Mouse (Mus musculus) neutrophil, adult 5-6 weeks (primary cell): ENCODE results near the gene Cyth1. TPM values are rescaled to one million over a fixed set of nuclear protein-coding genes. Genes with fewer than 3 reads are reported as not detected.
A peak's percentile ranks its signal among the peaks of the same experiment; 100 is the strongest.

Experiments
- ATAC-seq: fragments of 151-379, 151-347 bp; 2 replicates; pipeline ENCODE4 v1.8.0; 2017; ENCODE audit warnings: mild to moderate bottlenecking, moderate TSS enrichment; ENCODE audit not compliant: insufficient number of reproducible peaks, poor library complexity, low FRiP score, severe bottlenecking; ENCODE audit errors: extremely low read depth
- total RNA-seq: library from RNA; stranded (forward); fragments of 200-1000 nt; gene quantifications from 2 replicates; pipeline ENCODE4 v1.2.3, GENCODE M21; 2017

The Cyth1 gene
- total RNA-seq, 1 experiment from 2014 or later, result 192 TPM

DNA sequence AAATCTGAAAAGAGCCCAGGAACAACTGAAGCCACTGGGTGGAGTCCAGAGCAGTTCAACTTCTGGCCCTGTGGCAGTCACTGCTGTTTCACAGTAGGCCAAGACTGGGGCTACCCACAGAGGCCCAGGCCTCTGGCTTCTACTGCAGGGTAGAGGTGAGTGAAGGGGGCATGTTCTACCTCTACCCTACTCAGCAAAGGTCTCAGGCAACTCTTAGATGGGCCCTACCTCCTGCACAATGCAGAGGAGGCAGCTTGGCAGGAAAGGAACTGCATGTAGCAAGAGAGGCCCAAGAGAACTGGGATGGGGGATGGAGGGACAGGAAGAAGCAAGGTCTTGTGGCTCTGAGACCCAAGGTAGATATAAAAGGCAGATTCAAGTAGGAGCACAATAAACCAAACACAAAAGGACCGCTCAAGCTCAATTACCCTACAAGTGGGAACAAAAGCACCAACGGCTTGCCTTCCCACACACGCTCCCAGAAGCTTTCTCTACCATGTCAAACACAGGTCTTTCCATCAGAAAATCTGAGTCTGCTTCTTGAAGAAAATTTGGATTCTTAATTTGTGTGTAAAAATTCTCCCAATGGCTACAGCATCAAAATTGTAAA lies 40.9 kb downstream of the Cyth1 start:
- no peak for ATAC-seq

DNA sequence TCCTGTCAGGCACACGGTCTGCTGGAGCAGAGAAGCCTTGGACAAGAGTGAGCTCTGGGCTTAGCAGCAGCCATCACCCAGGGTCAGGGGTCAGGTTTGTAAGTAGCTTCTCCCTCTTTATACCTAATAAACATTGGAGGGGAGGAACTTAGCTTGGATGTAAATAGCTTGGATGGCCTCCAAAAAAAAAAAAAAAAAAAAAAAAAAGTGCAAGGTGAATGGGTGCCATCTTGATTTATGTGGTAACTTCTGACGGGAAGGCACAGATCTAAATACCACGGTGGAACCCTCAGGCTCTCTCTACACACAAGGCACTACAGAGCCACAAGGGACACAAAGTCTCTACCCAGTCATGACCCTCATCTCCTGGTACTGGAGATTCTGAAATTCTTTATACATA lies 42.1 kb downstream of the Cyth1 start:
- no peak for ATAC-seq

DNA sequence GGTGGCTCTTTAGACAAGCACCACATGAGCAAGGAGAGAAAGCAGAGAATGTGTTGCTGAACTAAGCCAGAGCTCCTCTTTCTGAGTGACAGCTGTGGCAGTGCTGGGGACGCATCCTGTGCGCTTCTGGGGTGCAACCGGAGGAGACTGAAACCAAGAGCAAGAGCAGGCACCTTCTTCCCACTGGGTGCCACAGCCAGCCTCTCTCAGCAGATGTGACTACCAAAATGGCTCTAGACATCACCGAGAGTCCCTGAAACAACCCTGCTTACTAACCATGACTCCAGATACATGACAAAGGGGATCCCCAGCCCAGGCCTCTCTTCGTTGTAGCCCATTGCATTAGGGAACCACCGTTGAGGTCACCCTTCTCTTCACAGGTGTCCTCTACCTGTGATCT lies 44.9 kb downstream of the Cyth1 start:
- ATAC-seq, result peak; percentile 14

DNA sequence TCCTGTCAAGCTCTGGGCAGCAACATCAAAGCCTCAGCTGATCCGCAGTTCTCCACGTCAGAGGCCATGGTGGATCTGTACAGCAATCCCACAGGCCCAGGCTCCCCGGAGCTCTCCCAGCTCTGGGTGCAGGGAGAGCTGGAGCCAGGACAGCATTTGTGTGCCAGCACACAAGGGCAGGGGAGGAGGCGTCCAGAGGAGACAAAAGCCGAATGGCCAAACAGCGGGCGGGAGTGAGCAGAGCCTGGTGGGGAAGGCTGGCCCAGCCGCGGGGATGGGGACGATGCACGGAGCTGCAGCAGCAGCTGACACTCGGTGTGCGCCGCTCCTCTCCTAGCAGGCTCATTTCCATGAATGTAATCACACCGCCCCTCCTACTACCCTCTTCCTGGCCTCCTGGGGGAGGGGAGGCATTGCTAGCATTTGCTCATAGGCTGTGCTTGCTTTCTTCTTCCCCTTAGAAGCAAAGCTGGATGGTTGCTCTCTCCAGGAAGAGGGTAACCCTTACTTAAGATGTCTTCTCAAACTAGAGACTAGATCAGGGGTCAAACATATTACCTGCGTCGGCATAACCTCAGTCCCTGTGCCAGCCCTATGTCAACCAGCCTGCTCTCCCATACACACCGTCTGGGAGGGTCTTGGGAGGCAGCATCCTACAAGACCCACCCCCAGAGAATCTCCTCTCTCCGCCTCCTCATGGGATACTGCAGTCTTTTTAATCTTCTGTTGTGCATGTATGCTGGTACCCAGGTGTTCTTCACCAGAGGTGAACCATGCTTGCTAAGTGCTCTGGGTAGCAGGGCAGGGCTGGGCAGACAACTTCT lies 45.8 kb downstream of the Cyth1 start:
- no peak for ATAC-seq

DNA sequence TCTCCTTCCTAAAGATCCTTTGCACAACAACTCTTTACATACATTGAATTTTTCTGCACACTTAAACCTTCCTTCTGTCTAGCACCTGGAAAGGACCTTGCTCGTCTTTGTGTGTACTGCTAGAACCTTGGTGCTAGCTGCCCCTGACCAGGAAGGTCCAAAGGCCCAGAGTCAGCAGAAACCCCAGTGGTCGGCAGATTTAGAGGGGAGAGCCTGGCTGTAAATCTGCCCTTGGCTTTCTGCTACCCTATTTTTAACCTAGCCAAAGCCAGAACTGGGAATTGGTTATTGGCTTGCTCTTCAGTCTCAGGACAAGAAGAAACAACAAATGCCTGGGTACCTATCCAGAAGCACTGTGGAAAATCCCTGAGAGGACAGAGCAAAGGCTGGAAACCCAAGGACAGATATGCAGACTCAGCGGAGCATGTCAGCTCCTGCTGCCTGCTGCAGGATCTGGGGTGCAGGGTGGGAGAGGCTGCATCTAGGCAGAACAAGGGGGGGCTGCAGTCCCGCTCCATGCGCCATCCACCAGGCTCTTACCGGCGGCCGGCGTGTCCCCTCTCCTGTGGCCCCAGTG lies 46.5 kb downstream of the Cyth1 start:
- no peak for ATAC-seq

DNA sequence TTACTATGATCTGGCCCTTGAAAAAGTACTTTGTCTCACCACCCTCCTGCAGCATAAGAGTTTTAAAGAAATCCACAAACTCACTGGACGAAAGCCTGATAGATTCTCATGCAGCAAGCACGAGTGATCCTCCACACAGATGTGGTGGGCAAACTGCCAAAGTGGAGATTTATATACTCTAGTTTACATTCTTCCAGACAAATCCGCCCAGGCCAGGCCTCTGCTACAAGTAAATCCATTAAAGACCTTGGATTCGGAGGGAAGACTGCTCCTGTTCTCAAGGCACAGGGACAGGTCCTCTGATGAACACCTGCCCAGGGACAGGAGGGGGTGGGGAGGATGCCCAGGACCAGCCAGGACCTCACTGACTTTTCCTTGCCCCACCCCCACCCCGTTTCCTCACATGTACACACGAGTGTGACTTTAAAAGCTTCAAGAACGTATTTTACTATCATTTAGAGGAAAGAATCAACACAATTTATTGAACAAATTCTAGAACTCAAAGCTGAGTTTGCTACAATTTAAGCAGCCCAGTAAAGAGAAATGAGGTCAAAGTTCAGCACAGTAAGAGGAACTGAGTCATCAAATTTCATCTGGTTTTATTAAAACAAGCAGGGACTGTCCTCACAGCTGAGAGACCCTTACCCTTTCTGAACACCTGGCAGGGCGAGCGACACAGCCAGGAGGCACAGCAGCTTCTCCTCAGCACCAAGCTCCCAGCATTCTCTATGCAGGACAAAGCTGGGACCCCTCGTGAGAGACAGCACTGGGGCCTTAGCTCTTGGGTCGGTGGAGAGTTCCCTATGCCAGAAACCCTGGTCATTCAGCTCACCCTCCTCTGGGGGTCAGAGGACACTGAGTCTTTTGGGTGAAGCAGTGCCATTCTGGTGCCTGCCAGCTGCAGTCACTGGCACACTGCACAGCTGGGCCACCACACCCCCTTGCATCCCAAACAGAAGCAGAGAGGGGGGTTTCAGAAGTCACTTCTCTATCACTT lies 47.3 kb downstream of the Cyth1 start:
- ATAC-seq, result no peak

DNA sequence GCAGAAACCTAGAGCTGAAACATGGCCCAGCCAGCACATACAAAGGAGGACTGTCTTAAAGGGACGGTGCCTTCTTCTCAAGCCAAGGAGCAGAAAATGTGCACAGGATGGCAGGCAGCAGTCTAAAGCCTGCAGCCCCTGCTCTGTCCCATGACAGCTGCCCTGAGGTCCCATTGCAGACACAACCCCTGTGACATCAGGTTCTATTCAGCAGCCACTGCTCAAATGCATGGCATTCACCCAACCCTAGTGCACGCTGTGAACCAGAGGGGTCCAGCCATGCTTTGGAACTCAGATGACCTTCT lies 50.1 kb downstream of the Cyth1 start:
- no peak for ATAC-seq

DNA sequence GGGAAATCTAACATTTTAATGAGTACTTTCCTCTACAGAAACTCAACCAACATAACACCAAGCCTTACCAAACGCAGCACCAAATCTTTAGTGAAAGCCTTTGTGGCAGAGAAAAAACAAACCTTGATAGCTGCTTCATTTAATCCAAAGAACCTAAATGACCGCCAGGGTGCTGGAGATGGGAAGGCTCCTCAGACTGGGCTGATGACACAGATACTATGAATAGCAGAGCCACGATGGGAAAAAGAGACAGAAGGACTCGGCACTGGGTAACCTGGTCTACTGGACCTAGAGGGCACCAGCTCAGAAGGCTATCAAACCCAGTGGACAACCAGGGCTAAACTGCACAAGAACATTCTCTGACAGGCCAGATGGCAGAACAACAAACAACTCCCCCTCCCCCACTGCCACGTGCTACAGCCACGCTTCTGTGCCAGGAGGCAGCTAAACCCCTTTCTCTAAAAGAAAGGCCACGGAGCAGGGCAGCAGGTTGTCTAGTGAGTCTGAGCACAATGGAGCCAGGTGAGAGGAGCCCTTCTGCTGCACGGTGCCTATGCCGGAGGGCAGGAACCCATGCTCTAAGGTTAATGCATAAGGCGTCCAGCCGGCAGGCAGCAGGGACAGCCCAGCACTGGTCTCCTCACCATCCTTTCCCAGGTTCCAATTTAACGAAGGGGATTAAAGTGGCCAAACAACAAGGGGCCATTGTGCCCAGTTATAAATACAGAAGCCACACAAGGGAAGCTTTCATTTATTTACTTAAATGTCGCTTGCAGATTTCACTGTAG lies 50.7 kb downstream of the Cyth1 start:
- no peak for ATAC-seq

DNA sequence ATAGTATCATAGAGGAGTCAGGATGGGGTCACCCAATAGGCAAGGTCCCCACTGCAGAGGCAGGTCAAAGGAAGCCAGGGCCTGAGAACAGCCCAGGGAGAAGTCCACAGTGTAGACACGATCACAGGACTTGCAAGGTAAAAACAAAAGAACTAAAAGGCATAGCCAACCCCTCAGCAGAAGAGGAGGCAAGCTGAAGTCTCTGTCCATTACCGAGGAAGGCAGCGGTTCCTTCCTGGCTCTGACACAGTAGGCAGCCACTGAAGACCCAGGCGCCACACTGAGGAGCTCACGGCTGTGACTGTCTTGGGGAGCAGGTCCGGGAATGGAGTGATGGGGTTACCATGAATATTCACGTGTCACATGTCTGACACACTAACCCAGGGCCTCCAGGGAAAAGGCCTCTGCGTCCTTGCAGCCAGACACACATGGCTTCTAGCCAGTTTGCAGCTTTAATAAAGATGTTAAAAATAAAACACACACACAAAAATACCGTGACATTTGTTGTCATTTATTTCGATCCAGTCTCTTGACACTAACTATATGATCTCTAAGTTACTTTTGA lies 51.5 kb downstream of the Cyth1 start:
- ATAC-seq, result no peak

DNA sequence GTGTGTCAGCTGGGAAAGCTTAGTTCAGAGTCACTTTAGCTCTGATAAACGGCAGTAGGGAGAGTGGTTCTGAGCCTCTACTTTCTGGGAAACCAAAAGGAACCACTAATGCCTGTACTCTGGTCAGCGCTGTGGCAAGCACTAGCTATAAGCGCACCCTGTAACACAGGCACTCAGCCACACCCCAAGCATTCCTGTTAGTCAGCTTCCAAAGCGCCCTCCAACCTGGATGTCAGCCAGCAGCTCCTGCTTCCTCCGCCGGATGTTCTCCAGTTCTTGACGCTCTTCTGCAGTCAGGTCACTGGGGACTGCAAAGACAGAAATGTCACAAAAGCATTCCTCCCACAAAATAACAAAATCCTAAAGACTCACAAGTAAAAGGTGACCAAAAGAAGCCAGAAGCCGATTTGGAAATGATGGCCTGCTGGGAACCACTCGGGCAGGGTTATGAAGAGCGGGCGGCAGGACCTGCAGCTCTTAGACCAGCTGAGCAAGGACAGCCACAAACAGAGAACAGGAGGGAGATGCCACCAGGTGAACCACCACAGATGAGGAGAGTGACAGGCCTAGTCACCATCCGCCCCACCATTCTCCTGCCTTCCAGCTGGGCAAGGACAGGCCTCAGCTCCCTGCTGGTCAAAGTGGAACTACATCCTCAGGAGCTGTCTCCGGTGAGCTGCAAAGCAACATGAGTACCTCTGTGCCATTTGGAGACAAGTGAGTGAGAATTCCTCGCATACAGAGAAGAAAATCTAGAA lies 54.8 kb downstream of the Cyth1 start:
- ATAC-seq, result no peak

DNA sequence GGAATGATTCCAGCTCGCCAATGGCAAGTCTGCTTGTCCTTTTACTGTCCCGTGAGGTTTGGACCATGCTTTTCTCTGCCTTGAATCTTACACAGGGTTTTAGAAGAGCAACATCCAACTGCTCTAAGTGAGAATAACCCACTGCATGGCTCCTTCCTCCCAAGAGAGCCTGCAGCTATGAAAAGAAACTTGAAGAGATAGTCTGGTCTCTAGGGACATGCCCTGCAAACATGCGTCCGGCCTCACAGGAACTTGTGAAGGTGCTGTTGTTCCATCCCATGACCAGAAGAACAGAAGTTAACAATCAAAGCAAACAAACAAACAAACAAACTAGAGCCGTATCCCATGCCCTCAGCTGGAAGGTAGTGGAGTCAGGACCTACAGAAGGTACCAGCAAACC lies 55.4 kb downstream of the Cyth1 start:
- peak; percentile 51 for ATAC-seq

DNA sequence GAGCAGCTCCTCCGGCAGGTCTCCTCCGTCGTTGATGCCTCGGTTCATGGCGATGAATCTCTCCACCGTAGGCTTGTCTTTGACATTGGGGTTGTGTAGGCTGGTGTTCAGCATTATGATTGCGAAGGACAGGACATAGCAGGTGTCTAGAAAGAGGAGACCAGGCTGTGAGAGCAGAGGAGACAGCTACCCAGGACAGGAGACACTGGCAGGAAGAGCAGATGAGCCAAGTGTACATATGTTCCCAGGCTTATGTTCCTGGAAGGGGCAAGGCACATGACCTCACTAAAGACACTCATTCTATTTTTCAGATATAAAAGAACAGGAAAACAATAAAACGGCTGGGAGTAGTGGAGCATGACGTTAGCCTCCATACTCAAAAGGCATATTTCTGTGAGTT lies 65.6 kb downstream of the Cyth1 start:
- ATAC-seq, result no peak

DNA sequence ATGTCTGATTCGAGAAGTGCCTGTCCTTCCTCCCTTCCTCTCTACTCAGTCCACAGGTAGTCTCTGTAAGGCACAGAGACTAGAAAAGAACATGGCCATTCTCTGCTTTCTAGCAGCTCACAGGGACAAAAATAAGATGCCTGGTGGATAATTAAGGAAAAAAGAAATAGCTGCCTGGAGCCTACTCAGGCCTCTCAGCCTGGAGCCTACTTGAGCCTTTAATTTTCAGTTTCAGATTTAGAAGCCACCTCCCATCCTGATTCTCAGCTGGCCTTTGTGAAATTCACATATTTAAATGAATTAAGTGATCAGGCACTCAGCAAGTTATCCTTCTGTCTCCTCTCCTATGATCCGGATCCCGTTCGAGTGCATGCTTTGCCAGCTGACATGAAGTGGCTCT lies 66.0 kb downstream of the Cyth1 start:
- ATAC-seq, result no peak

DNA sequence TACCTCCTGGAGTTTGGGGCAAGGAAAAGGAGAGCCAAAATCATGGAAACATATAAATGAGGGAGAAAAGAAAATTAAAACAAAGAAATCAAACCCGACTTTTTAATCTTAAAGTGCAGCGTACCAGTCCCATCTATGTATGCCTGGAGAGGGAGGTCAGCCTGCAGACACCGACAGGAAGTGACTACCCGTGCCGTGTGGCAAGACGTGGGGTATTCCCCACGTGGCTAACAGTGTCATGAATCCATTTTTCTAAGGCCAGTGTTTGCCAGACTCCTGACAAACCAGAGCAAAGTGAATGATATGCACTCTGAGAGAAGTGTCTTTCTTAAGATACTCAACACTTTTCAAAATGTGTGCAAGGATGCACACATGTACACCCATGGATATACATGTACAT lies 68.2 kb downstream of the Cyth1 start:
- peak; percentile 28; the same call in 1 of the 2 replicates for ATAC-seq

DNA sequence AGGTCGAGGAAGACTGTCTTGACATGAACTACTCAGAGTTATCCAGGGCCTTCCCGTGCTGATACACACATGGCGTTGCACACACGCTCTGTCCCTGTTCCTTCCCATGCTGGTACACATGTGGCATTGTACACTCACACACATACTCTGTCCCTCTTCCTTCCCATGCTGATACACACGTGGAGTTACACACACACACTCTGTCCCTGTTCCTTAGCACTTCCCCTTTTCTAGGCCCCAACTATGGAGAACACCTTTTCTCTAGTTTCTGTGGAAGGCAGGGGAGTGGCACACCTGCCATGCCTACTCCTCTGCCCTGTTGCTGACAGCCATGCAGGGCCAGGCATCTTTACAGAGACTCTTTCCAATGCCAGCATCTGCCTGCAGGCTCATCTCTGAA lies 70.2 kb downstream of the Cyth1 start:
- ATAC-seq, result no peak; the same call in 1 of the 2 replicates

DNA sequence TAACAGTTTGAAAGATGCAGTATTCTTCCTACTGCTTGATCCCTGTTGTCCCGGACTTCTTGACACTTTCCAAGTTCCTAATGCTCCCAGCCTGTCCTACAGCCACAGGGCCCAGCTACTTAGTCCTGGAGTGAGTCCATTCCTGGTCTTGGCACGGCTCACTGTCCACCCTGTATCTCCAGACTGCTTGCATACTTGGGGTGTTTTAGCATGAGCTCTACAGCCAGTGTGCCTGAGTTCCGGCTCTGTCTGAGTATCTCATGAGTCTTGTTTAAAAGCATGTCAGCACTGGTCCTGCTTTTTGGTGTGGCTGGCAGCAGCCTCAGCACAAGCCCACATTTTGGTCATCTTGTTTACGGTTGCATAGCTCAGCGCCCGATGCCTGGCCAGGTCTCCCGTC lies 73.6 kb downstream of the Cyth1 start:
- ATAC-seq, result no peak

DNA sequence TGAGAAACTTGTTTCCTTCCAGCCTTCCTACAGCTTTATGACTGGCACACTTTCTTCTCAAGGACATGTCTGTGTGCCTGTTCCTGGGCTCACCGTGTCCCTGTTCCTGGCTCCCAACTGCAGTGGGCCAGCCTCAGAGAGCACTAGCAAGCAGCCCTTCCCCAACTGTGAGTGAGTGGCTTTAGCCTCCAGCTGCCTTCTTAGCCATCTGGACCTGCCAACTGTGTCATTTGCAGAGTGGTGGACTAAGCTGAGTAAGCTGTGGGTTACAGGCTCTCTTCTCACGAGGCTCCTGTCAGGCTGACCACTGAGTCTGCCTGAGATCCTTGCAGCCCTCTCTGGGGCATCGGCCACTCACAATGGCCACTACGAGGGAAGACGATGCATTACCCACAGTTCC lies 75.6 kb downstream of the Cyth1 start:
- no peak for ATAC-seq

DNA sequence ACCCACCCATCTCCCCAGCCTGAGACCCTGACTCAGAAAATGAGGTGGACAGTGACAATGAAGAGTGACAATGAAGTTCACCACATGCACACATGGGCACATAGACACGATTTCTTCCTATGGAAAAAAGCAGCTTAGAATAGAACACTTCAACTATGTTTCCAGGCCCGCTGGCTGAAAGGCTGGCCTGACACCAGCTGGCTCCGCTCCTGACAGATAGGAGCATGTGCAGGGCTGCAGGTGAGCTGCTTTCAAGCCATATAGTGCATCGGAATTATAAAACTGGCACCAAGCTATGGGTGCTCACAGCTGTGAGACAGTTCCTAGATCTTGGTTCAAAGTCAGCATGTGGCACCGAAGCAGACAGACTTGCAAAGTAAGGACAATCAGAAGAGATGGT lies 78.1 kb downstream of the Cyth1 start:
- ATAC-seq, result no peak
